Mouse (Mus musculus): ENCODE data around the gene Tgfbr3l.

The Tgfbr3l gene

GRCm38 (mm10) chr8:4247951-4248540 lies at the start of gene Tgfbr3l:
Gene Tgfbr3l, plus strand, starts transcription at chr8:4248214.
- peak in 1 of 2 experiments; percentile 34 for DNase-seq

- no peak for DNase-seq
Observed at GRCm38 (mm10) chr8:4201321-4201720, 46.7 kb upstream of the Tgfbr3l start.

- DNase-seq = no peak
Observed at GRCm38 (mm10) chr8:4205246-4206123, 42.5 kb upstream of the Tgfbr3l start.

DNA sequence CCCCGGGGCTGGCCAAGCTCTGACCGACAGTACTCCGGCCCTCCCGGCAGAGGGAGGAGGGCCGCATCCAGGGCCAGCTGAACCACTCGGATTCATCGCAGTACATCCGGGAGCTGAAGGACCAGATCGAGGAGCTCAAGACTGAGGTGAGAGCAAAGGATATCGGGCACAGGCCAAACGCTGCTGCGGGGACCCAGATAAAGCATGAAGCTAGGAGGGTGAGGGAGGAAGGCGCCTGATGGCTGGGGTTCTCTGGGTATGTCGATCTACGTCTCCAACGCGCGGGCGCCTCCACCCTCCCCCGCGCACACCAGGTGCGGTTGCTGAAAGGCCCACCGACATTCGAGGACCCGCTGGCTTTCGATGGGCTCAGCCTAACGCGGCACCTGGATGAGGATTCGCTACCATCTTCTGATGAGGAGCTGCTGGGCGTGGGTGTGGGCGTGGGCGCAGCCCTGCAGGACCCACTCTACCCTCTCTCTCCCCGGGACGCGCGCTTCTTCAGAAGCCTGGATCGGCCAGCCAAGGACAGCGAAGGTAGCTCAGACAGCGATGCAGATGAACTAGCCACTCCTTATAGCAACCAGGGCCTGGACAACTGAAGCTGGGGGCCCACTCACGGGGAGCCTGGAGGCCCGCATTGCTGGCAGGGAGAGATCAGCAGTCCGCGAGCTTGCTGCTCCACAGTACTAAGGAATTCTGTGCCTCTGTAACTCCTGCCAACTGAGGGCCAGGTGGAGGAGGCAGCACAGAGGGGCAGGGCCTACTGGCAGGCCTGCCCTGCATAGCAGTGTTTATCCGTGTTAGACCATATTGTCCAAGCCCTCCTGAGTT lies 41.6 kb upstream of the Tgfbr3l start:
- DNase-seq = no peak

GRCm38 (mm10) chr8:4207016-4207350 lies 41.0 kb upstream of the Tgfbr3l start:
- DNase-seq = no peak

- DNase-seq = no peak
Observed at GRCm38 (mm10) chr8:4211097-4211496, 36.9 kb upstream of the Tgfbr3l start.

GRCm38 (mm10) chr8:4212809-4213209 lies 35.2 kb upstream of the Tgfbr3l start:
- peak in 1 of 2 experiments; percentile 36 for DNase-seq

GRCm38 (mm10) chr8:4213210-4214005 lies 34.6 kb upstream of the Tgfbr3l start:
- peak; percentile 46 to 69 for DNase-seq

- DNase-seq = peak; percentile 45 to 65
Observed at GRCm38 (mm10) chr8:4214006-4214980, 33.7 kb upstream of the Tgfbr3l start.

- no peak for DNase-seq
Observed at GRCm38 (mm10) chr8:4216296-4216695, 31.7 kb upstream of the Tgfbr3l start.

DNA sequence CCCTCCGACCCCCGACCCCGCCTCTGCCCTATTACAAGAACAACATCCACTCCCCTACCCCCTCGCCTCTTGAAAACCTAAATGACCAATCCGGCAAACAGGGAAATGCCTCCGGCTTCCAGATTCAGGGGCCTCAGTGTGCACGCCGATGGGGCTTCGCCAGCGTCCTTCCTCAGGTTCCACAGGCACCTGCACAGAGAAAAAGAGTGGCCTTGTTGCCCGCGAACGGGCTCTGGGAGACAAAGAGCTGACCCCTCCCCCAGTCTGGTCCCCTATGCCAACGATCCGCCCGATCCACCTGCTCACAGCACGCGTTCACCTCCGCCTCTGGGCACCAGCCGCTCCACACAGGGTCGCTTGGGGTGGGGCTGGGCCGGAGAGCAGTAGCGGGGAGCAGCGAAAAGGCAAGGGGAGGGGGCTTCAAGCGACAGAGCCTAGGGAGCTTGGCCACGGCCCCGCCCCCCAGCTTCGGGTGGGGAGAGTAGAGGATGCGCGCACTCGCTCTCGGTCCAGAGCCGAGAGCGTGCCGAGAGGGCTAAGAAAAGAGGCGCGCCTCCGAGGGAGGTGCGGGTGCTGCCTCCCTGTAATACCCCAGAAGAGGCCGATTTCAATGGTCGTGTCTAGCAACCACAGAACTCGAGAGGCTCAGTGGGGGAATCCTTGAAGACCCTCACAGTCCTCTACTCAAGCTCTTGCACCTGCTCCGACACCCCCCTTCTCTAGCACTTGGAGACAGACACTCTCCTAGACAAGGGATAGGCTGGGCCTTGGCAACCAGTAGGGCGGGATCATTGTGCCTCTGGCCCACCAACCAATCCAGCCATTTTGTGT lies 31.0 kb upstream of the Tgfbr3l start, which contains the start of gene Prr36:
Gene Prr36, minus strand, starts transcription at position 669 of the 831 bp plus-strand sequence.
- DNase-seq = no peak

- DNase-seq = no peak
Observed at GRCm38 (mm10) chr8:4219617-4220016, 28.4 kb upstream of the Tgfbr3l start.

GRCm38 (mm10) chr8:4222059-4222458 lies 26.0 kb upstream of the Tgfbr3l start:
- no peak for DNase-seq

GRCm38 (mm10) chr8:4226323-4226722 lies 21.7 kb upstream of the Tgfbr3l start:
- peak in 1 of 2 experiments; percentile 29 for DNase-seq

GRCm38 (mm10) chr8:4226739-4227347 lies 21.2 kb upstream of the Tgfbr3l start, which contains the start of gene Lrrc8e:
Gene Lrrc8e, plus strand, starts transcription at chr8:4226827.
- DNase-seq = peak in 1 of 2 experiments; percentile 60

DNA sequence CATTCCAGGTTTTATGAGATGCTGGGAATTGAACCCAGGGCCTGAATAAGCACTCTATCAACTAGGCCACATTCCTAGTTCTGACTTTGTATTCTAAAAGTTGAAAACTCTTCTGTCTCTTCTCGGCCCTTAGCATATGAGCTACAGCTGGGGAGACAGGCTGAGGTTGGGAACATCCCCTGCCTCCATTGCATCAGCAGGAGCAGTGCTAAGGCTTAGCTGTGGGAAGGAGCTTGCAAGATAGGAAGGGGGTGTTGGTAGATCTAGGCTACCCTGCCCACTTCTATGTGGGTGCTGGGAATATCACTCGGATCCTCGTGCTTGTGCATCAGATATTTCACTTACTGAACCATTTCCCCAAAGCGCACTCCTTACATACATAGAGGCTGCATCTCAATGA lies 20.1 kb upstream of the Tgfbr3l start:
- DNase-seq = no peak

- no peak for DNase-seq
Observed at GRCm38 (mm10) chr8:4229784-4230183, 18.2 kb upstream of the Tgfbr3l start.

GRCm38 (mm10) chr8:4230612-4231351 lies 17.2 kb upstream of the Tgfbr3l start:
- no peak for DNase-seq

All from kidney, postnatal 25 days (tissue).